Mouse (Mus musculus): ENCODE measurements around the gene Taf1b.

- TF ChIP-seq CTCF (IDR thresholded peaks at IDR 0.05; ENCODE audit: low read depth) (no peak), EP300 (optimal IDR thresholded peaks at IDR 0.05) (no peak)
These were observed 99.2 kb downstream of the Taf1b start for GRCm38 (mm10) chr12:24597376-24597775.
